Mouse (Mus musculus) gastrocnemius, postnatal 25 days (tissue): ENCODE measurements around the gene Gm2956. TPM values are rescaled to one million over a fixed set of nuclear protein-coding genes. Genes with fewer than 3 reads are reported as not detected.
"Not testable (repeated sequence)": the region's sequence is repeated elsewhere in the genome, so short reads cannot be mapped to it uniquely, and the experiment has no call there.

Experiments used
- DNase-seq: peaks from one replicate; pipeline ENCODE4 v3.0.0; 2022
- long read RNA-seq, 2 experiments: library from polyadenylated mRNA; stranded (forward); transcript quantifications; one replicate each; pipeline ENCODE4 v2.0.0; 2021
- total RNA-seq, 2 experiments: library from RNA; stranded (reverse); gene quantifications; 1 replicate in 1 of 2; 2 replicates in 1 of 2; pipeline ENCODE4 v1.2.3; 2021

Gene Gm2956
- not detected for total RNA-seq
- long read RNA-seq, experiment 1, partial matches to known transcripts: 0 of 1 reads
- long read RNA-seq, experiment 1, other reads (novel, unspliced or antisense): 1 of 1 reads
- long read RNA-seq, experiment 2, partial matches to known transcripts: 1 of 1 reads
- long read RNA-seq, experiment 2, other reads (novel, unspliced or antisense): 0 of 1 reads

DNA sequence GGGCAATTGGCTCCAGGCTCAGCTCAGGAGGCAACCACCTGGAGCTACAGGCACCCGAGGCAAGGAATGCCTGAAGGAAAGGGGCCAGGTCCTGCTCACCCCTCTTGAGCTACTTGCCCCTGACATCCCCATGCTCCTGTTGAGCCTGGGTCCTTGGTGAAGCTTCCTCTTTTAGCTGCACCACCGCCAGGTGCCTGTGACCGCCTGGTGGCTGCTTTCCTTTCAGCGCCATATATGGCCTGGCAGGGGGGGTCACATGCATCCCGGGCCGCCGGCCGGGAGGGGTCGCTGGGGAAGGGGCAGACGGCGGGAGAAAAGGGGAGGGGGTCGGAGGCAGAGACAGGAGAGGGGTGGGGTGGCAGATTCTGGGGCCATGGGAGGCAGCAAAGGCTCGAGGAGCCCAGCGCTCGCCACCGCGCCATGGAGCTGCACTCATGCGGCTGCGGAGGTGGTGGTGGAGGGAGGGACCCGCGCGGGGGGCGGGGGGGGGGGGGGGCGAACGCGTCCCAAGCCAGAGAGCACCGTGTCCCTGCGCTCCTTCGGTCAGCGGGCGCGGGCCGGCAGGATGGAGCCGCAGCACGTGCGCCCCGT lies at the start of gene Gm2956:
Gm2956 (plus strand) TSS at position 541 of the 591 bp plus-strand sequence.
- not testable (repeated sequence) for DNase-seq

- DNase-seq: not testable (repeated sequence)
Observed at GRCm38 (mm10) chr14:3333406-3333805, 979 bp downstream of the Gm2956 start.

- DNase-seq: not testable (repeated sequence)
Observed at GRCm38 (mm10) chr14:3394793-3395192, 62.4 kb downstream of the Gm2956 start, which contains the start of gene Gm10413. Gene Gm10413 (plus strand): TSS chr14:3395093.

Other genes starting within 250 kb of the Gm2956 start
- gene Gm10340, start 198.6 kb upstream of the Gm2956 start, total RNA-seq: not detected
- gene Gm5795, start 144.4 kb upstream of the Gm2956 start, total RNA-seq: not detected
- gene D830030K20Rik, start 124.1 kb upstream of the Gm2956 start, total RNA-seq: 1 to 10 TPM in 1 of 2 experiments, under 1 TPM in 1; 0.33 to 1.5 TPM
- not detected for gene Gm10413, start 62.5 kb downstream of the Gm2956 start, total RNA-seq
- gene Gm10409, start 80.0 kb downstream of the Gm2956 start, total RNA-seq: under 1 TPM in 1 of 2 experiments, not detected in 1; 0.24 TPM
- not detected for gene Gm3005, start 95.5 kb downstream of the Gm2956 start, total RNA-seq
- gene Gm10408, start 116.8 kb downstream of the Gm2956 start, total RNA-seq: not detected